Mouse (Mus musculus): ENCODE results near the gene Chia1. TPM values are rescaled to one million over a fixed set of nuclear protein-coding genes. Genes with fewer than 3 reads are reported as not detected.
"Not testable (repeated sequence)": the region's sequence is repeated elsewhere in the genome, so short reads cannot be mapped to it uniquely, and the experiment has no call there.

Chia1 gene
- polyA plus RNA-seq, 2 experiments = not detected

DNA sequence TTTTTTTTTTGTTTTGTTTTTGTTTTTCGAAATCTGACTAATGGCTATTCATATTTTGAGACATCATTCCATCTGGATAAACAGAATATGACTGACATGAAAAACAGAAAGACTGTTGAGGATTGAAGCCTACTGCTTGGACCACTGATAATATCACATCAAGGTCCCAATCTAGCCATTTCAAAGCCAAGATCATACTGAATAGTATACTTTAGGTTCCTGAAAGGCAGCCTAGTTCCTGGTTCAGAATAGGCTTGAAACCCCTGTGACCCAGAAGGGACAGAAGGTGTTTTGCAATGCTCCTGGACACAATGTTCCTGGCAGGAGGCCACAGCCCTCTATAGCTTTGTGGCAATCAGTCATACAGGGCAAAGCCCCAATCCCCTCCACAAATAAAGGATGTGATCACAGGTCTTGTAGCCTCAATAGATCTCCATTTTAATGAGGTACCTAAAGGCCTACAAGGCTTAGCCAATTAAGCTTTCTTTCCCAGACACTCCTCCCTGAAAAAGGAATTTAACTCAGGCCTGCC, 57.6 kb downstream of the Chia1 start:
- Histone ChIP-seq H3K4me3 (ENCODE audit: insufficient read depth in 1 of 2, low read depth in 2 of 2, low read length in 2 of 2) (no peak overlapping the region), H3K36me3 (replicated peaks; ENCODE audit: control insufficient read depth, insufficient read depth, low read depth) (no peaks in the 10 kb centered on the region), H3K4me2 (ENCODE audit: low read depth) (no peak overlapping the region), H3K27ac (no peak overlapping the region), H3K9me3 (ENCODE audit: control insufficient read depth, low read length) (no peaks in the 10 kb centered on the region), H3K4me1 (replicated peaks; ENCODE audit: control insufficient read depth in 2 of 2, insufficient read depth in 2 of 2, low read length in 1 of 2) (no peaks in the 10 kb centered on the region), H3K27me3 (ENCODE audit: control insufficient read depth, insufficient read depth, low read length) (no peaks in the 10 kb centered on the region), H3K9ac (replicated peaks) (no peak overlapping the region)
- DNase-seq (ENCODE audit: low read depth in 3 of 3, low spot score in 3 of 3) = no peak
- 21% methylated on average over 1 of the region's 1 CpGs for WGBS (ENCODE audit: insufficient replicate concordance)
- TF ChIP-seq CTCF (IDR thresholded peaks at IDR 0.05; ENCODE audit: low read depth) = no peak
- no peak for TF ChIP-seq EP300 (IDR thresholded peaks at IDR 0.05; ENCODE audit: low read depth)
- no peak for ATAC-seq (ENCODE audit: insufficient read depth)

DNA sequence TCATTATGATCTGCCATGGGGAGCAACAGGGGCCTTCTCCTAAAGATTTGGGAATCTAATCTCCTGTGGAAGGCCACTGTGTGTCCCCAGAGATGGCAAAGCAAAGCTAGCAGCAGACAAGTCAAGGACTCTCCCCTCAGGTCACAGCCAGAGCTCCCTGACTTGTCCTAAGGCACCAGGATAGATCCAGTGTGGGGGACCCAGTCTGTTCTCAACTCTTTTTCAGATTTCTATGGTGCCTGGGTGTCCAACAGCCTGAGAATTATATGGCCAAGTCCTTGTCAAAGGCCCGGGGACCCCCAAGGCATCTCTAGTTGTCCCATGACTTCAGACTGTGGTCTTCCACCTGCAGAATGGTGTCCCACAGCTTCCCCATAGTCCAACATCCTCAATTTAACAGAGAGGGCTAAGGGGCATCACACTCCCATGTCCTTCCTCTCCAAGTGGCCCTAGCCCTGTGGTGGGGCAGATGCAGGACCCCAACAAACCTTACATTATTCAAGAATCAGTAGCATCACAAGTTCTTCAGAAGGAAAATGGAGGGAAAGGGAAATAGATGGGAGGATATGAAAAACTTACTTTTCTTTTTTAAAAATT, 58.2 kb downstream of the Chia1 start:
- H3K9me3 ChIP-seq (ENCODE audit: control insufficient read depth, low read length) = no peaks in the 10 kb centered on the region
- H3K4me1 ChIP-seq (replicated peaks; ENCODE audit: control insufficient read depth in 2 of 2, insufficient read depth in 2 of 2, low read length in 1 of 2) = no peaks in the 10 kb centered on the region
- DNase-seq (ENCODE audit: low read depth in 3 of 3, low spot score in 3 of 3) (no peak), ATAC-seq (ENCODE audit: insufficient read depth) (no peak)
- 44% methylated on average over 1 of the region's 1 CpGs for WGBS (ENCODE audit: insufficient replicate concordance)
- TF ChIP-seq CTCF (IDR thresholded peaks at IDR 0.05; ENCODE audit: low read depth) (no peak), EP300 (IDR thresholded peaks at IDR 0.05; ENCODE audit: low read depth) (no peak)
- no peak overlapping the region for H3K4me2 ChIP-seq (ENCODE audit: low read depth)
- H3K36me3 ChIP-seq (replicated peaks; ENCODE audit: control insufficient read depth, insufficient read depth, low read depth) = no peaks in the 10 kb centered on the region
- no peak overlapping the region for H3K27ac ChIP-seq
- H3K27me3 ChIP-seq (ENCODE audit: control insufficient read depth, insufficient read depth, low read length) = no peaks in the 10 kb centered on the region
- no peak overlapping the region for H3K9ac ChIP-seq (replicated peaks)
- no peak overlapping the region for H3K4me3 ChIP-seq (ENCODE audit: insufficient read depth in 1 of 2, low read depth in 2 of 2, low read length in 2 of 2)

DNA sequence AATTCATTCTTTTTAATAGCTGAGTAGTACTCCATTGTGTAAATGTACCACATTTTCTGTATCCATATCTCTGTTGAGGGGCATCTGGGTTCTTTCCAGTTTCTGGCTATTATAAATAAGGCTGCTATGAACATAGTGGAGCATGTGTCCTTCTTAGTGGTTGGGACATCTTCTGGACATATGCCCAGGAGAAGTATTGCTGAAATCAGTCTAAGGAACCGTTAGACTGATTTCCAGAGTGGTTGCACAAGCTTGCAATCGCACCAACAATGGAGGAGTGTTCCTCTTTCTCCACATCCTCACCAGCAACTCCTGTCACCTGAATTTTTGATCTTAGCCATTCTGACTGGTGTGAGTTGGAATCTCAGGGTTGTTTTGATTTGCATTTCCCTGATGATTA, 59.5 kb downstream of the Chia1 start:
- not testable (repeated sequence) for H3K9me3 ChIP-seq (ENCODE audit: control insufficient read depth, low read length); H3K4me1 ChIP-seq (replicated peaks; ENCODE audit: control insufficient read depth in 2 of 2, insufficient read depth in 2 of 2, low read length in 1 of 2); H3K36me3 ChIP-seq (replicated peaks; ENCODE audit: control insufficient read depth, insufficient read depth, low read depth); H3K27ac ChIP-seq; H3K27me3 ChIP-seq (ENCODE audit: control insufficient read depth, insufficient read depth, low read length); H3K9ac ChIP-seq (replicated peaks); DNase-seq (ENCODE audit: low read depth in 3 of 3, low spot score in 3 of 3); H3K4me2 ChIP-seq (ENCODE audit: low read depth); H3K4me3 ChIP-seq (ENCODE audit: insufficient read depth in 1 of 2, low read depth in 2 of 2, low read length in 2 of 2); ATAC-seq (ENCODE audit: insufficient read depth)
- WGBS (ENCODE audit: insufficient replicate concordance) = 42% methylated on average over 2 of the region's 2 CpGs

DNA sequence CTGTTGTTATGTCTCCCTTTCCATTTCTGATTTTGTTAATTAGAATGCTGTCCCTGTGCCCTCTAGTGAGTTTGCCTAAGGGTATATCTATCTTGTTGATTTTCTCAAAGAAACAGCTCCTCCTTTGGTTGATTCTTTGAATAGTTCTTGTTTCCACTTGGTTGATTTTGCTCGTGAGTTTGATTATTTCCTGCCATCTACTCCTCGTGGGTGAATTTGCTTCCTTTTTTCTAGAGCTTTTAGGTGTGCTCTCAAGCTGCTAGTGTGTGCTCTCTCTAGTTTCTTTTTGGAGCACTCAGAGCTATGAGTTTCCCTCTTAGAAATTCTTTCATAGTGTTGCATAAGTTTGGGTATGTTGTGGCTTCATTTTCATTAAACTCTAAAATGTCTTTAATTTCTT, 61.9 kb downstream of the Chia1 start:
- not testable (repeated sequence) for H3K27me3 ChIP-seq (ENCODE audit: control insufficient read depth, insufficient read depth, low read length); H3K27ac ChIP-seq; ATAC-seq (ENCODE audit: insufficient read depth); H3K36me3 ChIP-seq (replicated peaks; ENCODE audit: control insufficient read depth, insufficient read depth, low read depth); H3K4me2 ChIP-seq (ENCODE audit: low read depth); H3K4me1 ChIP-seq (replicated peaks; ENCODE audit: control insufficient read depth in 2 of 2, insufficient read depth in 2 of 2, low read length in 1 of 2); H3K4me3 ChIP-seq (ENCODE audit: insufficient read depth in 1 of 2, low read depth in 2 of 2, low read length in 2 of 2); H3K9ac ChIP-seq (replicated peaks); DNase-seq (ENCODE audit: low read depth in 3 of 3, low spot score in 3 of 3); H3K9me3 ChIP-seq (ENCODE audit: control insufficient read depth, low read length)
- 35% methylated on average over 2 of the region's 2 CpGs for WGBS (ENCODE audit: insufficient replicate concordance)

DNA sequence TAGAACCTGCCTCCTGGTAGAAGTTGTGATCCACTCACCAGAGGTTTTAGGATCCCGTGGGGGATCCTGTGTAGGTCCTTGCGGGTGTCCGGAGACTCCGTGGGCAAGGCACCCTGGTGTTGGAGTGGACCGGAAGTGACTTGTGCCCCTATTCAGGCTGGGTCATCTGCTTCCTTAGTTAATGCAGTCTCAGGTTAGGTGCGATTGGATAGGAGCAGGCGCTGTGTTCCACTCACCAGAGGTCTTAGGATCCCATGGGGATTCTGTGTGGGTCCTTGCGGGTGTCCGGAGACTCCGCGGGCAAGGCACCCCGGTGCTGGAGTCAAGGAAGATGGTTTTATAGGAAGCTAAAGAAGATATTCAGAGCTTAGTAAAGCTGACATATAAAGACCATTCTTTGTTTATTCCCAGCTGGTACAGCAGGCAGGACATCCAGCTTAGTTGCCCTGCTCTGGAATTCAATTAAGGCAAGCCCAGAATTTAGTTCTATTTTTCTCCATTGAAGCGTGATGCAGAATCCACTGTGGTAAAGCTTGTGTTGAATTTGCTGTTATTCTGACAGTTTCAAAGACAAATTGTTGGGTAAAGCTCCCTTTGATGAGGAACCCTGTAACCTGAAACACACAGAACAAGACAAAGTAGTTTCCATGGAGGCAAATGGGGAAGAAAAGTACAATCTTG, 64.6 kb downstream of the Chia1 start:
- Histone ChIP-seq H3K9me3 (ENCODE audit: control insufficient read depth, low read length) (peaks cover 9% of the 10 kb centered on the region; the same call in 1 of the 2 replicates), H3K27me3 (ENCODE audit: control insufficient read depth, insufficient read depth, low read length) (no peaks in the 10 kb centered on the region), H3K36me3 (replicated peaks; ENCODE audit: control insufficient read depth, insufficient read depth, low read depth) (no peaks in the 10 kb centered on the region), H3K4me3 (ENCODE audit: insufficient read depth in 1 of 2, low read depth in 2 of 2, low read length in 2 of 2) (no peak overlapping the region), H3K4me1 (replicated peaks; ENCODE audit: control insufficient read depth in 2 of 2, insufficient read depth in 2 of 2, low read length in 1 of 2) (no peaks in the 10 kb centered on the region), H3K27ac (no peak overlapping the region), H3K9ac (replicated peaks) (no peak overlapping the region), H3K4me2 (ENCODE audit: low read depth) (no peak overlapping the region)
- ATAC-seq (ENCODE audit: insufficient read depth) (no peak), DNase-seq (ENCODE audit: low read depth in 3 of 3, low spot score in 3 of 3) (no peak)
- TF ChIP-seq EP300 (IDR thresholded peaks at IDR 0.05; ENCODE audit: low read depth) (no peak), CTCF (IDR thresholded peaks at IDR 0.05; ENCODE audit: low read depth) (no peak)
- 72% methylated on average over 13 of the region's 13 CpGs for WGBS (ENCODE audit: insufficient replicate concordance)

Other genes with a start within 250 kb of the Chia1 start
- gene Adora3, start 242.4 kb upstream of the Chia1 start, polyA plus RNA-seq (2012; rRNA removed) = 0.34 and 0.49 TPM in 2 replicates
- gene Adora3, start 242.4 kb upstream of the Chia1 start, polyA plus RNA-seq (2014; fragmentation: Nextera tagmentation; extraction: Ambion mirVana) = 0.47 and 0.49 TPM in 2 replicates
- gene Tmigd3, start 242.3 kb upstream of the Chia1 start, polyA plus RNA-seq (2012; rRNA removed) = 0.08 and 0.11 TPM in 2 replicates
- gene Tmigd3, start 242.3 kb upstream of the Chia1 start, polyA plus RNA-seq (2014; fragmentation: Nextera tagmentation; extraction: Ambion mirVana) = 0.09 and 0.34 TPM in 2 replicates
- 3.0 and 4.1 TPM in 2 replicates for gene I830077J02Rik, start 180.6 kb upstream of the Chia1 start, polyA plus RNA-seq (2012; rRNA removed)
- 3.0 and 3.1 TPM in 2 replicates for gene I830077J02Rik, start 180.6 kb upstream of the Chia1 start, polyA plus RNA-seq (2014; fragmentation: Nextera tagmentation; extraction: Ambion mirVana)
- gene Wdr77, start 153.9 kb upstream of the Chia1 start, polyA plus RNA-seq (2012; rRNA removed) = 16.8 and 21.3 TPM in 2 replicates
- 32.4 and 40.2 TPM in 2 replicates for gene Wdr77, start 153.9 kb upstream of the Chia1 start, polyA plus RNA-seq (2014; fragmentation: Nextera tagmentation; extraction: Ambion mirVana)
- 93.2 and 171 TPM in 2 replicates for gene Atp5f1, start 153.1 kb upstream of the Chia1 start, polyA plus RNA-seq (2012; rRNA removed)
- gene Atp5f1, start 153.1 kb upstream of the Chia1 start, polyA plus RNA-seq (2014; fragmentation: Nextera tagmentation; extraction: Ambion mirVana) = 362 and 364 TPM in 2 replicates
- 1.0 and 1.2 TPM in 2 replicates for gene Ovgp1, start 139.5 kb upstream of the Chia1 start, polyA plus RNA-seq (2012; rRNA removed)
- 0.24 and 0.42 TPM in 2 replicates for gene Ovgp1, start 139.5 kb upstream of the Chia1 start, polyA plus RNA-seq (2014; fragmentation: Nextera tagmentation; extraction: Ambion mirVana)
- not detected in 2 replicates for gene Pifo, start 98.6 kb upstream of the Chia1 start, polyA plus RNA-seq (2012; rRNA removed)
- gene Pifo, start 98.6 kb upstream of the Chia1 start, polyA plus RNA-seq (2014; fragmentation: Nextera tagmentation; extraction: Ambion mirVana) = not detected in 2 replicates
- not detected in 2 replicates for gene Chil5, start 80.4 kb upstream of the Chia1 start, polyA plus RNA-seq (2012; rRNA removed)
- gene Chil5, start 80.4 kb upstream of the Chia1 start, polyA plus RNA-seq (2014; fragmentation: Nextera tagmentation; extraction: Ambion mirVana) = not detected in 2 replicates
- 0.26 and 0.33 TPM in 2 replicates for gene Chil3, start 54.3 kb downstream of the Chia1 start, polyA plus RNA-seq (2012; rRNA removed)
- 1.7 TPM in 2 replicates for gene Chil3, start 54.3 kb downstream of the Chia1 start, polyA plus RNA-seq (2014; fragmentation: Nextera tagmentation; extraction: Ambion mirVana)
- gene Chil4, start 106.3 kb downstream of the Chia1 start, polyA plus RNA-seq (2012; rRNA removed) = not detected in 2 replicates
- gene Chil4, start 106.3 kb downstream of the Chia1 start, polyA plus RNA-seq (2014; fragmentation: Nextera tagmentation; extraction: Ambion mirVana) = not detected in 2 replicates